Mouse (Mus musculus) urinary bladder, postnatal 36 days (tissue): Measurements from ENCODE around the gene Ppp2r5e.
"Not testable (repeated sequence)": the region's sequence is repeated elsewhere in the genome, so short reads cannot be mapped to it uniquely, and the experiment has no call there.

Experiments used
- DNase-seq, 2 experiments: peaks; one replicate each; pipeline ENCODE4 v3.0.0; 2022; ENCODE audit warnings: low spot score in 2 of 2, mixed read lengths in 1 of 2

The Ppp2r5e gene

DNA sequence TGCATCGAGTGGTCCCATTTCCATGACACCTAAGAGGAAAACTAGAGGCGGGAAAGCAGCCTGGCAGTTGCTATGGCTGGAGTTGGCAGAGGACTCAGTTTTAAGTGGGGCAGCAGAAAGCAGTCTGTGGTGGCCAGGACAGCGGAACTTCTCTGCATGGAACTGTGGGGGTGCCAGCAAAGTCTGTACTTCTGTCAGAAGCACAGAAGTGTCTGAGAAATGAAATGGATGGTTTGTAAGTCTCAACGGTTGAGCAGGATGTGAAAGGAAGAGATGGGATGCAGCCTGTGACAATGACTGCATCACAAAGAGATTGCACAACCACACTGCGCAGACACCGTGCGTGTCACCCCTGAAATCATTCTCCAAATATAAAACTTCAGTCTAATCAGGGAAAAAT is 149.8 kb downstream of the Ppp2r5e start:
- DNase-seq, result no peak

DNA sequence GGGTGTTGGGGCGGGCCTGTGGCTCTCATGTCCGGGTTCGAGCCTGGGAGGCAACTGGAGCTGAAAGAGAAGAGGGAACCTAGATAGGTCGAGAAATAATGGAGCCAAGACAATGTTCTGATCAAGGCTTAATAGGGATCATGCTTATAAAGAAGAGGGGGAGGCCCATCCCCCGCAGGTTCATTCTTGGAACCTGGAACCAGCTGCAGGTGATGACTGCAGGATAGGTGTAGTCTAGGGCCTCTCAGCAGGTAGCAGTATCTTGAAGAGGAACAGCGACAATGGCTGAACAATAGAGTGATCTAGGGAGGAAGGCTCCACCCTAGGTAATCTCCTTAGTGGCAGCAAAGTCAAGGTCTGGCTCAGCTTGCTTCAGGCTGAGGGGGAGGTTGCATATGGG is 163.6 kb downstream of the Ppp2r5e start:
- DNase-seq, result not testable (repeated sequence)

DNA sequence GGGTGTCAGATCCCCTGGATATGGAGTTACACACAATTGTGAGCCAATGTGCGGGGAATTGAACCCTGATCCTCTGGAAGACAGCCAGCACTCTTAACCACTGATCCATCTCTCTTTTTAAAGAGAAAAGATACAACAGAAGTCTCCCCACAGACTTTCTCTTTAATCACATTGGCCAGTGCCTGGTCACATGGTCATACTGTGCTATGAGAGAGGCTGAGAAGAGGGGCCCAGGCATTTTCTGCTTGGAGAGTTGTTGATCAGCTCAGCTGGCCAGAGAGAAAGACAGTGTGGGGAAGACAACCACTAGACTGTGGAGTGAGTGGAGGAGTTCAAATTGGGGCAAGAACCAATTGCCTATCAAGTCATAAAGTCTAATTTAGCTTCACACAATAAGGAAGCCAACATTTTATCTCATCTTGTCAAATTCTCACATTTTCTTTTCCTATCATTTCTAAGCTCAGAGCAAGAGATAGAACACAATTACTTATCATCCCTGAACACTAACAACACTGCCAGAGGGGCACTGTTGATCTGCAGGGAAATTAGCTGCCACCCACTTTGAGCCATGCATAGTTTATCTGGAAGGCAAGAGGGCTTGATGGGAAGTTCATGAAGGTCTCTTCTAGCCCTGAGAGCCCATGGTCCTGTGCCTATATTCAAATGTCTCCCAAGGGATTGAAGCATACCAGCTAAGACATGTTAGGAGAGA is 166.2 kb downstream of the Ppp2r5e start:
- no peak for DNase-seq

DNA sequence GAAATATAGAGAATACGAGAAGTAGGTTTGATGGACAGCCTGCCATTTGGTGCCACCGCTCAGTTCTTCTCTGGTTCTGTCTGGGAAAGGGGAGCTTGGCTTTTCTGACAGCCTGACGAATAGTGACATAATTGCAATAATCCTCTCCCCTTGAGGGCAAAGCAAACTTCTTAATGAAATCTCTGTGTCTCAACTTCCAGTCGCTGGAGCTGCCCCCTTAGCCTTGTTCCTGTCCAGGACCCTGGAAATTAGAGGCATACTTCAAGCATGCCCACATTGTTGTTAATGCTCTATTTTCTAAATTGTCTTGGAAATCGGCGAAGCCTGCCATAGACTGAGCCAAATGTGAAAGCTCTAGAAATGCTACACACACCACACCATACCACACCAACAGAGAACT is 167.3 kb downstream of the Ppp2r5e start:
- no peak for DNase-seq

DNA sequence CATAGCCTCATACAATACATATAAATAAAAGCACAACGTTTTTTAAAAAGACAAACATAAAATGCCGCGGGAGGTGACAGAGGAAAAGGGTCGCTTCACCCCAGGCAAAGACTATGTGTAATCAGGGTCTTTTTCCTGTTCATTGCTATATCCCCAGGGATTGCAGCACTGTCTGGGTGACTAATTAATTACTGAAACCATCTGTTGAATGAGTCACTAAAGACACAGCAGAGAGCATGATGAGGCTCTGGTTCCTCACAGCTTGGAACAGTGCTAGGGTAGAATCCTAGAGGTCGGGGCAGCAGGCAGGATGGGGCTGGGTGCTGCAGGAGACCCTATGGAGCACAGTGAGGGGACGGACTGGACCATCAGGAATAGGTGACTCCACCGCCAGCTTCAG is 170.2 kb downstream of the Ppp2r5e start:
- no peak for DNase-seq

DNA sequence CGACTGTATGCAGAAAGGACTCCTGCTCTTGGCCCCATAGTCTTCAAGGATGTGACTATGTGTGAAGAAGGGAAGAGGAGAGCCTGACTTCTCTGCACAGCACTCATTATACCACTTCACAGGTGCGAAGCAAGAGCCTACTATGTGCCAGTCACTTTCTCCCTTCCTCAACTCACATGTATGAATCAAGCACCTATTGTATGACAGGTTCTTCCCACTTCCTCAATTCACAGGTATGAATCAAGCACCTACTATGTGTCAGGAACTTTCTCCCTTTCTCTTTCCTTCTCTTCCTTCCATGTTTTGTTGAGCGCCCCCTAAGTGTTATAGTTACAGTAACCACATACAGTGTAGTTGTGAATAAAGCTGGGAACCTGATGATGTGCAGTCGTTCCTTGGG is 171.2 kb downstream of the Ppp2r5e start:
- no peak for DNase-seq

DNA sequence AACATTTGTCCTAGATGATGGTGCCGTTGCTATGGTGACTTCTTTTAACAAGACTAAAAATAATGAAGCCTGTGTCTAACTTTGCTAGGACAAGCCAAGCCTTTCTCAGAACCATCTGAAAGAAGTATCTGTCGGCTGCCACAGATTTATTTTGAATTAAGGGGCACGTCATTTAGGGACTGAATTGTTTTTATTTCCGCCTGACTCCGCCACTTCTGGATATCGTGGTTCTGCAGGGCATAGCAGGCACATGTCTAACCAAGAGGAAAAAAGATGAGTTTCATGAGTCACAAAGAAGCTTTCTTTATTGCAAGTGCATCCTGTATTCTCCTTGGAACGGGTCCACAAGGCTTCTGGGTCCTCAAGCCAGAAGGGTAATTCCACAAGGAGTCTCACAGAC is 171.7 kb downstream of the Ppp2r5e start:
- DNase-seq, result no peak

DNA sequence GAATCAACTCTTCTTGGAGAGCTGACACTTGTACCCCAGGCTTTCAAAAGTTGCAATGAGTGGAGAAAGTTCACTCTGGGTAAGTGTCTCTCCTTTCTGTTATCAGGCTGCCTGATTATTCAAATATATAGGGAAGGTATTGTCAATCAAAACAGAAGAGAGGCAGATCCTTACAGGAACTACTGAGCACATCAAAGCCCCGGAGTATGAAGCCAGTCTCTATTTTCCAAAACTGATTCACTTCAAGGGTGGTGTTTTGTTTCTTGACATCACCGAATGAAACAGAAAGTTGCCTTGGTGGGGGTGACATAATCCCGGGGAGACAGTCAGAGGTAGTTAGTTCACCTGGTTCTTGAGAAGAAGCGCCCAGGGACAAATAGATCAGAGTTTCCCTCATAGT is 179.4 kb downstream of the Ppp2r5e start, which contains the start of gene Gphb5:
Gene Gphb5 (minus strand): TSS at position 101 of the 400 bp plus-strand sequence.
- no peak for DNase-seq

DNA sequence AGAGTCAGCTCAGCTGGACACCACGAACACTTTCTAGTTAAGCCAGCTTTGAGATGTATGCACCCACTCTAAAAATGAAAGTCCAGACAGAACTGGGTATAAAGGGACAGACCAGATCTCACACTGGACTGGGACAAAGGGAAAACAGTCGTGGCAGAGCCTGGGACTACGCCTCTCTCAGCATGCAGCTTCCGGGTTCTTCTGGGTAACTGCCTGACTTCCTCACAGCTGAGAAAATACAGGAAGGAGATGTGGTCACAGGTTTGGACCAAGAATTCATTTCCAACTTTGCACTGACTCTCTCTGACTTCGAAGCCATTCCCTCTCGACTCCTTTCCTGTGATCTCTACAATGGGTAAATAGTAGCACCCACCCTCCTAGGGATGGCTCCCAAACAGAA is 181.1 kb downstream of the Ppp2r5e start:
- DNase-seq, result no peak

DNA sequence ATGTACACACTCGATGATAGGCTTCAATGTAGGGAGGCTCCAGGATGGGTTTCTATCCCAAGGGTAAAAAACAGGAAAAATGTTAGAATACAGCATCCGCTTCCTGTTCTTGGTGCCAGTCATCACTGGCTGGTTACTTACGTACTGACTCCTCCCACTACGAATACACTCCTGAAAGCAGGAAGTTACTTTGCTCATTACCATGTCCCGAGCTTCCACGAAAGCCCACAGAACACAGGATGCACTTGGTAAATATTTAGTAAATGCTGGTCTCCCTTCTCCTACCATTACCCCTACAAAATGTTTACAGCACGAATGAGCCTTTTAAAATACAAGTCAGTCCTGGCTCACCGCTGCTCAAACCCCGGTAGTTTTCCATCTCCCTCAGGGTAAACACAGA is 183.1 kb downstream of the Ppp2r5e start:
- DNase-seq, result no peak
